Mouse (Mus musculus) stomach, embryonic 16.5 days (tissue): ENCODE results near the gene Rab27a. TPM values are rescaled to one million over a fixed set of nuclear protein-coding genes. Genes with fewer than 3 reads are reported as not detected.

Source experiments
- ATAC-seq: fragments of 200-750 bp; cut with Nextera tagmentation; 2 replicates; pipeline ENCODE4 v1.8.0; 2017; ENCODE audit warnings: moderate number of reproducible peaks, moderate TSS enrichment; ENCODE audit not compliant: insufficient read depth, low FRiP score
- H3K27ac ChIP-seq: fragments of 300-500 bp; sonication (generic); 2 replicates; pipeline ENCODE4 v1.5.1; 2014; ENCODE audit warnings: low read length
- H3K27me3 ChIP-seq: fragments of 300-500 bp; sonication (generic); 2 replicates; pipeline ENCODE4 v1.6.1; 2014; ENCODE audit warnings: low read length, control low read depth, mixed read lengths; ENCODE audit not compliant: control insufficient read depth, insufficient read depth
- H3K36me3 ChIP-seq: fragments of 300-500 bp; sonication (generic); 2 replicates; pipeline ENCODE4 v1.6.1; 2014; ENCODE audit warnings: low read length; ENCODE audit not compliant: control insufficient read depth, insufficient read depth
- H3K4me1 ChIP-seq: fragments of 300-500 bp; sonication (generic); 2 replicates; pipeline ENCODE4 v1.6.1; 2014; ENCODE audit warnings: low read length, control low read depth, mixed read lengths; ENCODE audit not compliant: control insufficient read depth, insufficient read depth
- H3K4me2 ChIP-seq: fragments of 300-500 bp; sonication (generic); 2 replicates; pipeline ENCODE4 v1.6.1; 2014; ENCODE audit warnings: low read depth, low read length, mixed read lengths
- H3K4me3 ChIP-seq: fragments of 300-500 bp; sonication (generic); replicated peaks from 2 replicates; pipeline ENCODE4 v1.5.1; 2014; ENCODE audit warnings: mild to moderate bottlenecking, low read length
- H3K9ac ChIP-seq: fragments of 300-500 bp; sonication (generic); 2 replicates; pipeline ENCODE4 v1.6.1; 2014; ENCODE audit warnings: low read length
- H3K9me3 ChIP-seq: fragments of 300-500 bp; sonication (generic); replicated peaks from 2 replicates; pipeline ENCODE4 v1.6.1; 2016; ENCODE audit warnings: low read length, control low read depth; ENCODE audit not compliant: control insufficient read depth
- WGBS: fragments of 180-500 bp; shearing (Covaris S2); extraction: QIAGEN DNeasy Blood & Tissue Kit; methylation state at CpG from one replicate; pipeline ENCODE4 v1.1.7; 2014; 5-methylcytosine and 5-hydroxymethylcytosine counted together
- polyA plus RNA-seq: library from polyadenylated mRNA; unstranded; fragments of >200 nt; fragmentation: Nextera tagmentation; extraction: Ambion mirVana; gene quantifications from 2 replicates; pipeline ENCODE4 v1.2.1, GENCODE M21; 2015

The Rab27a gene
- polyA plus RNA-seq, 1 experiment from 2014 or later: 23.3 TPM

DNA sequence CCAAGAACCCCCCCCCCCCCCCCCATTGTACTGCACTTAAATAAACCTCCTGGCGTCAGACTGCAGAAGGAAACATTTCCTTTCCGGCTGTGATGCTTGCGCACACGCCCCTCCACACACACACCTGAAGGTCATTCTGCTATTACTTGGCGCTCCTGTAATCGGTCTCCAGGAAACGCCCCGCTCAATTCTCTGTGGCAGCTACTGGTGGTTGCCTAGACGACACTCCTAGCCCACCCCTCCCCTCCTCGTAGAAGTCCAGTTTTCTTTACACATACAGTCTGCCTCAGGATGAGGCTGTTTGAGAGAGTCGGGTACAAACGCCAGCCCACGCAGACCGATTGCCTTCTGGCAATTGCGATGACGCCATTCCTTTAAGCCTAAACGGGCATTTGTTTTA, 49.9 kb downstream of the Rab27a start:
- Histone ChIP-seq H3K9me3 (no peaks in the 10 kb centered on the region), H3K4me3 (no peak overlapping the region), H3K4me1 (no peaks in the 10 kb centered on the region), H3K36me3 (no peaks in the 10 kb centered on the region), H3K4me2 (no peak overlapping the region; the same call in none of the 2 replicates), H3K27me3 (no peaks in the 10 kb centered on the region), H3K9ac (no peak overlapping the region), H3K27ac (no peak overlapping the region)
- 24% methylated on average over 17 of the region's 17 CpGs for WGBS
- ATAC-seq: peak; percentile 85

DNA sequence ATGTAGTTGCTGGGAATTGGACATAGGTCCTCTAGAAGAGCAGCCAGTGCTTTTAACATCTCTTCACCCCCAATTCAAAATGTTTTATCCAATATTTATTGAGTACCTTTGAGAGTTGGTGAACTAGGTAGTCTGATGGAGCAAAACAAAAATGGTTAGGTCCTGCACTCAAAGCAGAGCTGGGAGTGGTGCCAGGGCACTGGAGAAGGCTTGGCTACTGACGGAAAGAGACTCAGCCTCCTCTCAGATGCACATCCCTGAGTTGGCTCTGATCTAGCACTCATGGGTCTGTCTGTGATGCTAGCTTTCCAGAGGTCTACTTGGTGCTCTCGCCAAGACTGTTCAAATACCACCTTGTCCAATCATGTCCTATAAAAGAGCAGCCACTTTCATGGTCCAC, 53.2 kb downstream of the Rab27a start:
- 66% methylated on average over 2 of the region's 2 CpGs for WGBS
- Histone ChIP-seq H3K4me1 (no peaks in the 10 kb centered on the region), H3K4me3 (no peak overlapping the region), H3K4me2 (no peak overlapping the region), H3K36me3 (no peaks in the 10 kb centered on the region), H3K27ac (no peak overlapping the region), H3K9me3 (no peaks in the 10 kb centered on the region), H3K27me3 (peaks cover 6% of the 10 kb centered on the region; the same call in 1 of the 2 replicates), H3K9ac (no peak overlapping the region)
- ATAC-seq: no peak

DNA sequence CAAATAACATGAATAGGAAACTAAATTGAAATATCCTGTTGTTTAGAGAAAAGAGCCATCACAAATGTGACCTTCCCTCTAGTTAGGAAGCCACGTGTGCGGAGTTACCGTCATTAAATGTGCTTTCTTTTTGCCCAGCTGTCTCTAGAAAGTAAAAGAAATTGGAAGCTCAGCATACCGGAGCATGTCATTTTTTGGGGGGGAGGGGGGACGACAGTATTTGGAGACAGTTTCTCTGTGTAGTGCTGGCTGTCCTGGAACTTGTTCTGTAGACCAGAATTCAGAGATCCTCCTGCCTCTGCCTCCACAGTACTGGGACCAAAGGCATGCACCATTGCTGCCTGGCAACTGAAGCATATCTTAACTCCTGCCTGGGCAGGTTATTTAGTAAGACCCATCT, 56.9 kb downstream of the Rab27a start, which contains the start of gene Khdc3:
Khdc3 (plus strand) TSS at position 301 of the 400 bp plus-strand sequence.
- ATAC-seq: no peak
- Histone ChIP-seq H3K4me1 (no peaks in the 10 kb centered on the region), H3K4me3 (no peak within 1 kb of the TSS), H3K27ac (no peak within 1 kb of the TSS), H3K27me3 (peaks cover 6% of the 10 kb centered on the region; the same call in 1 of the 2 replicates), H3K9me3 (no peaks in the 10 kb centered on the region), H3K36me3 (no peaks in the 10 kb centered on the region), H3K4me2 (no peak within 1 kb of the TSS), H3K9ac (no peak within 1 kb of the TSS)
- WGBS: 85% methylated on average over 5 of the region's 5 CpGs

DNA sequence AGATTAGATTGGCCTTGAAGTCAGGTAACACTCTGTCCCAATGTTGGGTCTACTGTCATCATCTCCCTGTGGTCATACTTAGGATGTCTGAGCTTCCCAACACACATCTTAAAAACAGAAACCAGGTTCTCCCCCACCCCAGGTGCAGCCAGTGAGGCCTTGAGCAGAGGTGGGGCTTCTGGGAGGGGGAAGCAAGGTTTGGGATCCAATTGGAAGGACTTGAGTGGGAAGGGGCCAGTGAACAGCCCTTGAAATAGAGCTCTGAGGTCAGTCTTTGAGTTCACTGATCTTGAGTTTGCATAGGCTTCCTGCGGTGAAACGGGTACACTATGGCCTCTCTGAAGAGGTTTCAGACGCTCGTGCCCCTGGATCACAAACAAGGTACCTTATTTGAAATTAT, 57.5 kb downstream of the Rab27a start, which contains the start of gene Gm20509:
Gm20509 (plus strand) TSS at position 290 of the 400 bp plus-strand sequence.
- WGBS: 96% methylated on average over 4 of the region's 4 CpGs
- Histone ChIP-seq H3K9ac (peak within 1 kb of the TSS; percentile 78), H3K9me3 (no peaks in the 10 kb centered on the region), H3K27me3 (peaks cover 6% of the 10 kb centered on the region; the same call in 1 of the 2 replicates), H3K4me2 (peak within 1 kb of the TSS; percentile 97), H3K4me3 (peak within 1 kb of the TSS; percentile 49), H3K27ac (no peak within 1 kb of the TSS), H3K4me1 (no peaks in the 10 kb centered on the region), H3K36me3 (no peaks in the 10 kb centered on the region)
- no peak for ATAC-seq

DNA sequence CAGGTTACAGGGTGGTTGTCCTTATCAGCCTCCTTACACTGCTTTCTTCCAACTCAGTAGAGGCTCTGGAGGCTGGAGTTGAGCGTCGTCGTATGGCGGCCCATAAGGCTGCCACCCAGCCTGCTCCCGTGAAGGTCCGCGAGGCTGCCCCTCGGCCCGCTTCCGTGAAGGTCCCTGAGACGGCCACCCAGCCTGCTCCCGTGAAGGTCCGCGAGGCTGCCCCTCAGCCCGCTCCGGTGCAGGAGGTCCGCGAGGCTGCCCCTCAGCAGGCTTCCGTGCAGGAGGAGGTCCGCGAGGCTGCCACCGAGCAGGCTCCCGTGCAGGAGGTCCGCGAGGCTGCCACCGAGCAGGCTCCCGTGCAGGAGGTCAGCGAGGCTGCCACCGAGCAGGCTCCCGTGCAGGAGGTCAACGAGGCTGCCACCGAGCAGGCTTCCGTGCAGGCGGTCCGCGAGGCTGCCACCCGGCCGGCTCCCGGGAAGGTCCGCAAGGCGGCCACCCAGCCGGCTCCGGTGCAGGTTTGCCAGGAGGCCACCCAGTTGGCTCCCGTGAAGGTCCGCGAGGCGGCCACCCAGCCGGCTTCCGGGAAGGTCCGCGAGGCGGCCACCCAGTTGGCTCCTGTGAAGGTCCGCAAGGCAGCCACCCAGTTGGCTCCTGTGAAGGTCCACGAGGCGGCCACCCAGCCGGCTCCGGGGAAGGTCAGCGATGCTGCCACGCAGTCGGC, 58.7 kb downstream of the Rab27a start:
- WGBS: 4% methylated on average over 60 of the region's 60 CpGs
- H3K36me3 ChIP-seq: no peaks in the 10 kb centered on the region
- H3K27ac ChIP-seq: no peak overlapping the region
- ATAC-seq: peak; percentile 52
- H3K9ac ChIP-seq: peak overlapping the region; percentile 78
- no peaks in the 10 kb centered on the region for H3K9me3 ChIP-seq
- H3K4me3 ChIP-seq: peak overlapping the region; percentile 49
- H3K27me3 ChIP-seq: peaks cover 6% of the 10 kb centered on the region; the same call in 1 of the 2 replicates
- no peaks in the 10 kb centered on the region for H3K4me1 ChIP-seq
- H3K4me2 ChIP-seq: peak overlapping the region; percentile 97

DNA sequence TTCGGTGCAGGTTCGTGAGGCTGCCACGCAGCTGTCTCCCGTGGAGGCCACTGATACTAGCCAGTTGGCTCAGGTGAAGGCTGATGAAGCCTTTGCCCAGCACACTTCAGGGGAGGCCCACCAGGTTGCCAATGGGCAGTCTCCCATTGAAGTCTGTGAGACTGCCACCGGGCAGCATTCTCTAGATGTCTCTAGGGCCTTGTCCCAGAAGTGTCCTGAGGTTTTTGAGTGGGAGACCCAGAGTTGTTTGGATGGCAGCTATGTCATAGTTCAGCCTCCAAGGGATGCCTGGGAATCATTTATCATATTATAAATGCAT, 59.2 kb downstream of the Rab27a start:
- 29% methylated on average over 5 of the region's 5 CpGs for WGBS
- no peak for ATAC-seq

DNA sequence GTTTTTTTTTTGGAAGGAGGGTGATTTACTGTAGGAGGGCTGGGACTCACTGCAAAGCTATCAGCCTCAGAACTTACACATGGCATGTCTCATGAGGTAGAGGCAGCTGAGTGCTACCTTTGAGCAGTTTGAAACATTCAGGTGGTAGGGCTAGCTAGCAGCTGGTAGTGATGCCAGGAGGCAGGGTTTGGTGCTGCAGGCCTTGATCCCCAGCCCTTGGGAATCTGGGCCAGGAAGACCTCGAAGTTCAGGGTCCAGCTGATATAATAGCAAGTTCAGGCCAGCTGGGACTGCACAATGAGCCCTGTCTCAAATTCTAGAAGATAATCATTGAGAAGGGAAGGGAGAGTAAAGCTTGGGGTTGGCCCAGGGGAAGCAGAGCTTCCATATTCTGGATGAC, 60.5 kb downstream of the Rab27a start:
- Histone ChIP-seq H3K4me2 (no peak overlapping the region), H3K9ac (no peak overlapping the region), H3K4me1 (no peaks in the 10 kb centered on the region), H3K9me3 (no peaks in the 10 kb centered on the region), H3K27ac (no peak overlapping the region), H3K36me3 (no peaks in the 10 kb centered on the region), H3K27me3 (peaks cover 6% of the 10 kb centered on the region; the same call in 1 of the 2 replicates), H3K4me3 (no peak overlapping the region)
- ATAC-seq: no peak
- 52% methylated on average over 1 of the region's 1 CpGs for WGBS

More for the DNA sequence above, 59.2 kb downstream of the Rab27a start:
- Histone ChIP-seq H3K9me3 (no peaks in the 10 kb centered on the region), H3K4me2 (peak overlapping the region; percentile 97), H3K36me3 (no peaks in the 10 kb centered on the region), H3K9ac (peak overlapping the region; percentile 78), H3K27ac (no peak overlapping the region), H3K4me3 (peak overlapping the region; percentile 49), H3K27me3 (peaks cover 6% of the 10 kb centered on the region; the same call in 1 of the 2 replicates), H3K4me1 (no peaks in the 10 kb centered on the region)

DNA sequence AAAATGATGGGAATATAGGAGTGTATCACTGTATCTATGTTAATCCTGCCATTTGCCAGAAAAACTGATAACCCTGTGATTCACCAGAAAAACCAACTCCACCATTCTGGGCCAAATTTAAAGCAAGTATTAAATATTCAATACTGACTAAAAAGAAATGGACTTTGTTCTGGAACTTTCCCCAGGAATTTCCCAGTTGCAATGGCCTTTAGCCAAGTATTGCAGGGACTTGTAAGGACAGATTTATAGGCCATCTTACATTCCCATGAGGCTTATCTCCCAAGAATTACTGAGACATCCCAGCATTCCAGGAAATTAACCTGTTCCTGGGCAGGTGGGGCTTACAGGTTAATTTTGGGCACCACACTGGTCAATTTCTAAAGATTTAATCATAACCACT, 61.1 kb downstream of the Rab27a start:
- no peaks in the 10 kb centered on the region for H3K9me3 ChIP-seq
- H3K36me3 ChIP-seq: no peaks in the 10 kb centered on the region
- H3K4me3 ChIP-seq: no peak overlapping the region
- H3K4me2 ChIP-seq: no peak overlapping the region
- no peaks in the 10 kb centered on the region for H3K4me1 ChIP-seq
- peaks cover 6% of the 10 kb centered on the region; the same call in 1 of the 2 replicates for H3K27me3 ChIP-seq
- H3K27ac ChIP-seq: no peak overlapping the region
- H3K9ac ChIP-seq: no peak overlapping the region
- no peak for ATAC-seq
